Mouse (Mus musculus) lung, postnatal 0 days (tissue): ENCODE measurements around the gene Otx2. TPM values are rescaled to one million over a fixed set of nuclear protein-coding genes. Genes with fewer than 3 reads are reported as not detected.

Source experiments
- ATAC-seq: fragments of 200-750 bp; cut with Nextera tagmentation; 2 replicates; pipeline ENCODE4 v1.8.0; 2017; ENCODE audit warnings: moderate library complexity
- DNase-seq: peaks from one replicate; pipeline ENCODE4 v3.0.0-alpha.2; 2016; ENCODE audit warnings: low spot score
- H3K27ac ChIP-seq: fragments of 300-500 bp; sonication (generic); 2 replicates; pipeline ENCODE4 v1.5.1; 2014; ENCODE audit warnings: antibody characterized with exemption, mild to moderate bottlenecking, low read length, mixed read lengths
- H3K27me3 ChIP-seq: fragments of 300-500 bp; sonication (generic); replicated peaks from 2 replicates; pipeline ENCODE4 v1.6.1; 2014; ENCODE audit warnings: low read length, mixed read lengths; ENCODE audit not compliant: insufficient read depth
- H3K36me3 ChIP-seq: fragments of 300-500 bp; sonication (generic); 2 replicates; pipeline ENCODE4 v1.6.1; 2014; ENCODE audit warnings: low read length, mixed read lengths; ENCODE audit not compliant: insufficient read depth
- H3K4me1 ChIP-seq: fragments of 300-500 bp; sonication (generic); 2 replicates; pipeline ENCODE4 v1.6.1; 2014; ENCODE audit warnings: antibody characterized with exemption, low read depth, low read length, mixed read lengths; ENCODE audit not compliant: insufficient read depth
- H3K4me2 ChIP-seq: fragments of 300-500 bp; sonication (generic); replicated peaks from 2 replicates; pipeline ENCODE4 v1.6.1; 2014; ENCODE audit warnings: low read depth, mild to moderate bottlenecking, low read length, moderate library complexity, mixed read lengths
- H3K4me3 ChIP-seq: fragments of 300-500 bp; sonication (generic); 2 replicates; pipeline ENCODE4 v1.5.1; 2014; ENCODE audit warnings: low read depth, low read length
- H3K9ac ChIP-seq: fragments of 300-500 bp; sonication (generic); replicated peaks from 2 replicates; pipeline ENCODE4 v1.6.1; 2014; ENCODE audit warnings: low read depth, mild to moderate bottlenecking
- H3K9me3 ChIP-seq: fragments of 300-500 bp; sonication (generic); 2 replicates; pipeline ENCODE4 v1.6.1; 2016; ENCODE audit warnings: low read length, mixed read lengths
- CTCF ChIP-seq: IDR thresholded peaks from 2 replicates; pipeline ENCODE4 v1.5.1; 2016; ENCODE audit warnings: antibody characterized with exemption, mild to moderate bottlenecking
- EP300 ChIP-seq: IDR thresholded peaks from 2 replicates; pipeline ENCODE4 v1.6.1; 2016; ENCODE audit warnings: antibody characterized with exemption, mild to moderate bottlenecking, control low read depth
- WGBS: fragments of 180-500 bp; shearing (Covaris S2); extraction: QIAGEN DNeasy Blood & Tissue Kit; methylation state at CpG from one replicate; pipeline ENCODE4 v1.1.7; 2014; 5-methylcytosine and 5-hydroxymethylcytosine counted together
- polyA plus RNA-seq: library from polyadenylated mRNA; unstranded; fragments of >200 nt; fragmentation: Nextera tagmentation; extraction: Ambion mirVana; gene quantifications from 2 replicates; pipeline ENCODE4 v1.2.1, GENCODE M21; 2015

Gene Otx2
- polyA plus RNA-seq, 1 experiment from 2014 or later = not detected

- TF ChIP-seq CTCF = no peak
- H3K9me3 ChIP-seq = no peaks in the 10 kb centered on the region
- no peak for DNase-seq
- peaks cover 71% of the 10 kb centered on the region for H3K27me3 ChIP-seq
- H3K4me2 ChIP-seq = peak overlapping the region; percentile 22
- H3K4me3 ChIP-seq = peak overlapping the region; percentile 8; the same call in 1 of the 2 replicates
- ATAC-seq = 0 out of 2 replicates have a peak, but pooled peaks have one; percentile 28
- H3K4me1 ChIP-seq = no peaks in the 10 kb centered on the region
- H3K9ac ChIP-seq = no peak overlapping the region
- H3K36me3 ChIP-seq = no peaks in the 10 kb centered on the region
- no peak overlapping the region for H3K27ac ChIP-seq
- 4% methylated on average over 49 of the region's 50 CpGs for WGBS
Measured at GRCm38 (mm10) chr14:48664841-48665815, 8.5 kb downstream of the Otx2 start.

GRCm38 (mm10) chr14:48664001-48664810 lies 9.4 kb downstream of the Otx2 start:
- Histone ChIP-seq H3K9ac (no peak overlapping the region), H3K4me1 (no peaks in the 10 kb centered on the region), H3K27me3 (peaks cover 66% of the 10 kb centered on the region), H3K9me3 (no peaks in the 10 kb centered on the region), H3K4me3 (no peak overlapping the region), H3K36me3 (no peaks in the 10 kb centered on the region), H3K4me2 (peak overlapping the region; percentile 22; the same call in 1 of the 2 replicates), H3K27ac (no peak overlapping the region)
- 2% methylated on average over 14 of the region's 14 CpGs for WGBS
- no peak for TF ChIP-seq EP300
- TF ChIP-seq CTCF = no peak
- no peak for DNase-seq
- ATAC-seq = no peak

- 4% methylated on average over 4 of the region's 4 CpGs for WGBS
- DNase-seq (no peak), ATAC-seq (no peak)
- H3K9ac ChIP-seq = no peak overlapping the region
- H3K9me3 ChIP-seq = no peaks in the 10 kb centered on the region
- no peak overlapping the region for H3K4me3 ChIP-seq
- no peak for TF ChIP-seq EP300
- TF ChIP-seq CTCF = no peak
- H3K4me1 ChIP-seq = no peaks in the 10 kb centered on the region
- no peaks in the 10 kb centered on the region for H3K36me3 ChIP-seq
- no peak overlapping the region for H3K27ac ChIP-seq
- H3K4me2 ChIP-seq = no peak overlapping the region
- peaks cover 66% of the 10 kb centered on the region for H3K27me3 ChIP-seq
Measured at GRCm38 (mm10) chr14:48663531-48663930, 10.1 kb downstream of the Otx2 start.

DNA sequence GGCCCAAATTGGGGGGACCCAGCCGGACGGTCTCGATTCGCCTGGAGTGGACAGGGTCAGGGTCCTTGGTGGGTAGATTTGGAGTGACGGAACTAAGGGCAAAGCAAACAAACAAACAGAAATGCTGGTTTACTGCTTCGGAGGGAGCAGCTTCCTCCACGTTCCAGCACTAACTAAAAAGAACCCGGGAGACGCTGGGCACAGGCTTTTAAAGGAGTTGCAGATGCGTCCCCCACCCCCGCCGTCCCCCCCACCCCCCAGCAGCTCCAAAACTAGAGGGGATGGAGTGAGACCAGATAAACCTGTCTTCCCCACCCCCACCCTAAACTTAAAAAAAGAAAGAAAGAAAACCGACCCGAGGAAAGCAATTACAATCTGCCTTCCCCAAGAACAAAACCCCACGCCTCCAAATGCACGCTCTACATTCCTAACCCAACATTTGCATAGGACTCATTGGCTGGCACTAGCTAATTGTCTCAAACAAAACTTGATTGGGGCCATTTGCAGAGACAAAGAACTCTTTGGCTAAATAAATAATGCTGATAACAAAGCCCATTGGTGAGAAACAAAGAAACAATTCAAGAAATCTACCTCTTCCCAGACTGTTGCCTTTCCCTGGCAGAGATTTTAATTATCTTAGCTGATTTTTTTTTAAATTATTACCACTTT lies 10.9 kb downstream of the Otx2 start:
- TF ChIP-seq EP300 = no peak
- TF ChIP-seq CTCF = no peak
- 4% methylated on average over 16 of the region's 16 CpGs for WGBS
- ATAC-seq = no peak
- Histone ChIP-seq H3K27me3 (peaks cover 64% of the 10 kb centered on the region), H3K9ac (no peak overlapping the region), H3K4me3 (no peak overlapping the region), H3K9me3 (no peaks in the 10 kb centered on the region), H3K27ac (no peak overlapping the region), H3K4me1 (no peaks in the 10 kb centered on the region), H3K4me2 (no peak overlapping the region), H3K36me3 (no peaks in the 10 kb centered on the region)
- no peak for DNase-seq

DNA sequence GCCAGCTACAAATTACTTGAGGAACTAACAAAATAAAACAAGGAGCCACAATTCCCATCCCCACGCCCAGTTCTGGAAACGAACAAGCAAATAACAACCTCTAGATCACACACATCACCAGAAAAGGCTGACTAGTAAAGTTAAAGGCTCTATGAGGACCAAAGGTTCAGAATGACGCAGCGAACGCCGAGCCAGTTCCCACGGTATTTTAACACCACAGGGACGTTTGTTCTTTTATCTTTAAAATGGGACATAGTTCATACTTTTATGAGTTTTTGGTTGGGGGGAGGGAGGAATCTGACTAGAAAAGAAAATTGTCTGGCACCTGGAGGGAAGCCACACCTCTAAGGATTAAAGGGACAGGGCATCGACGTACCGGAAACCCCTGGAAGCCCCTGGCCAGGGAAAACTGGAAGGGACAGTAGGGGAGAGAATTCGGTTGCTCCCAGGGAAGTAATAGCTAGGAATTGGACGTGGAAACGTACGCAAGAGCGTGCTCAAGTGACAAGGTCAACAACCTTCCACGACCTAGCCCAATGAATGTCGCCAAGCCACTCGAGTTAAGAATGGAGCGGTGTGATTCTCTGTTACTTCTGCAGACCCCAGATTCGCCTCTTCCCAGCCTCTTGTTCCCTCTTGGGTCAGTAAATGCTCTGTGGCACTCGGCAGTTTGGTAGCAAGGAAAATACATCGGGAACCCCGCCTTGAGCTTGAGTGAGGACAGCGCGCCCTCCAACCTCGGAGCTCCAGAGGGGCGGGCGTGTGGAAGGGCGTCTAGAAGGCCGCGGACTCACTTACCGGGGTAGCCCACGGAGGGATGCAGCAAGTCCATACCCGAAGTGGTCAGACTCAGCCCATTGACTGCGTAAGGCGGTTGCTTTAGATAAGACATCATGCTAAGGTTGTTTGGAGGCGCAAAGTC lies 11.7 kb downstream of the Otx2 start:
- no peak for DNase-seq
- H3K4me2 ChIP-seq = no peak overlapping the region
- H3K9me3 ChIP-seq = no peaks in the 10 kb centered on the region

More for the DNA sequence above, 11.7 kb downstream of the Otx2 start:
- Histone ChIP-seq H3K4me1 (no peaks in the 10 kb centered on the region), H3K4me3 (no peak overlapping the region), H3K27ac (no peak overlapping the region), H3K9ac (no peak overlapping the region), H3K36me3 (no peaks in the 10 kb centered on the region), H3K27me3 (peaks cover 67% of the 10 kb centered on the region)
- ATAC-seq = no peak
- 5% methylated on average over 38 of the region's 38 CpGs for WGBS
- no peak for TF ChIP-seq EP300
- no peak for TF ChIP-seq CTCF
